Mouse (Mus musculus): ENCODE measurements around the gene Dgat2. TPM values are rescaled to one million over a fixed set of nuclear protein-coding genes. Genes with fewer than 3 reads are reported as not detected.

Gene Dgat2
- polyA plus RNA-seq, 1 experiment from 2014 or later: 38.3 TPM

Other genes with a start within 250 kb of the Dgat2 start
- 22.4 and 24.1 TPM in 2 replicates for gene Uvrag, start 41.6 kb downstream of the Dgat2 start, polyA plus RNA-seq (2015; fragmentation: Nextera tagmentation; extraction: Ambion mirVana)
- gene Mogat2, start 55.9 kb upstream of the Dgat2 start, polyA plus RNA-seq (2015; fragmentation: Nextera tagmentation; extraction: Ambion mirVana): 0.80 and 0.94 TPM in 2 replicates
- gene Map6, start 84.7 kb upstream of the Dgat2 start, polyA plus RNA-seq (2015; fragmentation: Nextera tagmentation; extraction: Ambion mirVana): 3.0 and 3.2 TPM in 2 replicates
- 1,678 and 1,766 TPM in 2 replicates for gene Serpinh1, start 170.5 kb upstream of the Dgat2 start, polyA plus RNA-seq (2015; fragmentation: Nextera tagmentation; extraction: Ambion mirVana)
- 22.4 and 24.1 TPM in 2 replicates for gene Gdpd5, start 198.7 kb upstream of the Dgat2 start, polyA plus RNA-seq (2015; fragmentation: Nextera tagmentation; extraction: Ambion mirVana)